Comparison of ENCODE assay signal across 18 mouse cellular contexts in genomic region chr17:8420739-8421138, GRCm38 (mm10). TPM values are rescaled to one million over a fixed set of nuclear protein-coding genes. Genes with fewer than 3 reads are reported as not detected.
DNase-seq lines count a peak whose midpoint lies in the region; ATAC-seq and TF ChIP-seq lines count a peak whose summit lies in the region.
"Had no signal": no experiment of that assay in that cellular context is flagged by ENCODE, and none has a peak within 500 bp of the region (broad histone marks: within the 10 kb centered on the region; RNA-seq: fewer than 3 reads in every experiment).

No protein-coding gene starts in this region.

- no peaks in the 10 kb centered on the region for H3K4me1 ChIP-seq in kidney, postnatal 0 days (replicated peaks; ENCODE audit: insufficient read depth, low read length)
- H3K4me1 ChIP-seq: midbrain, embryonic 15.5 days had no signal

- DNase-seq in kidney, postnatal 0 days (ENCODE audit: low spot score): no peak
- no peak for DNase-seq in kidney, postnatal 14 days
- DNase-seq in 416B (ENCODE audit: low read depth): peak; percentile 39
- DNase-seq in CD4-positive helper T cell, adult 2 months (ENCODE audit: low read depth, low spot score): peak; percentile 14
- peak; percentile 9 for DNase-seq in c-Kit-positive CD71-positive TER-119-negative erythroid progenitor cells, embryonic 14.5 days (ENCODE audit: low read depth)
- no peak for DNase-seq in right cerebral cortex, postnatal 25 days
- DNase-seq in heart, adult 18-20 months: no peak
- DNase-seq: adrenal gland, postnatal 36 days; cerebellum, adult 9-11 months; kidney, adult 11 months; layer of hippocampus, adult 9-11 months; lung, postnatal 4 days had no signal

- no peaks in the 10 kb centered on the region for H3K36me3 ChIP-seq in kidney, postnatal 0 days (ENCODE audit: insufficient read depth, low read length)
- H3K36me3 ChIP-seq: embryonic facial prominence, embryonic 10.5 days; heart, embryonic 15.5 days; limb, embryonic 12.5 days; midbrain, embryonic 15.5 days; neural tube, embryonic 15.5 days had no signal

- H3K27me3 ChIP-seq in kidney, postnatal 0 days (ENCODE audit: insufficient read depth, low read length): no peaks in the 10 kb centered on the region
- H3K27me3 ChIP-seq: limb, embryonic 12.5 days; midbrain, embryonic 15.5 days; neural tube, embryonic 15.5 days had no signal

- no peak overlapping the region for H3K4me3 ChIP-seq in kidney, postnatal 0 days (replicated peaks; ENCODE audit: low read depth, low read length)
- H3K4me3 ChIP-seq: embryonic facial prominence, embryonic 10.5 days; heart, embryonic 15.5 days; limb, embryonic 12.5 days; midbrain, embryonic 15.5 days; neural tube, embryonic 15.5 days had no signal

- peak; percentile 47 for TF ChIP-seq CTCF in kidney, postnatal 0 days (IDR thresholded peaks at IDR 0.05; ENCODE audit: low read depth)

- H3K9ac ChIP-seq in kidney, postnatal 0 days (ENCODE audit: low read depth, low read length): no peak overlapping the region
- H3K9ac ChIP-seq: heart, embryonic 15.5 days; limb, embryonic 12.5 days; midbrain, embryonic 15.5 days; neural tube, embryonic 15.5 days had no signal

- no peaks in the 10 kb centered on the region for H3K9me3 ChIP-seq in kidney, postnatal 0 days (replicated peaks; ENCODE audit: low read length)
- H3K9me3 ChIP-seq: embryonic facial prominence, embryonic 10.5 days; heart, embryonic 15.5 days; limb, embryonic 12.5 days; midbrain, embryonic 15.5 days; neural tube, embryonic 15.5 days had no signal

- no peak overlapping the region for H3K4me2 ChIP-seq in kidney, postnatal 0 days (ENCODE audit: low read length)
- H3K4me2 ChIP-seq: heart, embryonic 15.5 days; limb, embryonic 12.5 days; midbrain, embryonic 15.5 days; neural tube, embryonic 15.5 days had no signal

- no peak overlapping the region for H3K27ac ChIP-seq in kidney, postnatal 0 days
- H3K27ac ChIP-seq: embryonic facial prominence, embryonic 10.5 days; heart, embryonic 15.5 days; limb, embryonic 12.5 days; midbrain, embryonic 15.5 days; neural tube, embryonic 15.5 days had no signal

- WGBS in kidney, postnatal 0 days: 42% methylated on average over 1 of the region's 1 CpGs

- no peak for ATAC-seq in kidney, postnatal 0 days (replicated peaks; ENCODE audit: low FRiP score, low read depth)
- ATAC-seq: midbrain, embryonic 15.5 days had no signal

RNA-seq across cellular contexts. Expression of gene T, which starts 13.5 kb away (rescaled TPM):
- 0.17 TPM in 2 replicates for polyA plus RNA-seq in kidney, postnatal 0 days (2015; fragmentation: Nextera tagmentation; extraction: Ambion mirVana)
- not detected for total RNA-seq in heart, adult 18-20 months (2021)
- total RNA-seq: adrenal gland, postnatal 36 days; gastrocnemius, adult 18-20 months had no signal

Comparison
In these comparisons a context has a peak if more than half of its experiments do, and no peak if none do; other contexts are left out.
1. DNase-seq: peak in 416B (single experiment), CD4-positive helper T cell, adult 2 months (single experiment) and c-Kit-positive CD71-positive TER-119-negative erythroid progenitor cells, embryonic 14.5 days (single experiment); none in kidney, postnatal 0 days (single experiment), kidney, postnatal 14 days (single experiment), right cerebral cortex, postnatal 25 days (single experiment) and heart, adult 18-20 months (0 of 2).